Mouse (Mus musculus): ENCODE measurements around the gene Tbc1d9b. TPM values are rescaled to one million over a fixed set of nuclear protein-coding genes. Genes with fewer than 3 reads are reported as not detected.
"Not testable (repeated sequence)": the region's sequence is repeated elsewhere in the genome, so short reads cannot be mapped to it uniquely, and the experiment has no call there.

Tbc1d9b gene
- 10 to 100 TPM; 74.0 to 76.4 TPM for total RNA-seq (2021)
- long read RNA-seq, full-length matches to known transcripts: 28 of 53 reads
- long read RNA-seq, partial matches to known transcripts: 3 of 53 reads
- long read RNA-seq, other reads (novel, unspliced or antisense): 22 of 53 reads

- peak; percentile 88 to 92 for DNase-seq (ENCODE audit: low spot score in 2 of 2)
These were observed at the start of gene Tbc1d9b for GRCm38 (mm10) chr11:50130811-50131766. Gene Tbc1d9b (plus strand): TSS chr11:50131396.

- no peak for DNase-seq (ENCODE audit: low spot score in 2 of 2)
These were observed 45.0 kb upstream of the Tbc1d9b start for GRCm38 (mm10) chr11:50086211-50086610.

- no peak for DNase-seq (ENCODE audit: low spot score in 2 of 2)
These were observed 41.4 kb upstream of the Tbc1d9b start for GRCm38 (mm10) chr11:50089840-50090239.

- no peak for DNase-seq (ENCODE audit: low spot score in 2 of 2)
These were observed 40.1 kb upstream of the Tbc1d9b start for GRCm38 (mm10) chr11:50090982-50091675.

GRCm38 (mm10) chr11:50091681-50092080, 39.5 kb upstream of the Tbc1d9b start:
- no peak for DNase-seq (ENCODE audit: low spot score in 2 of 2)

- no peak for DNase-seq (ENCODE audit: low spot score in 2 of 2)
These were observed 35.5 kb upstream of the Tbc1d9b start for GRCm38 (mm10) chr11:50095661-50096060.

- DNase-seq (ENCODE audit: low spot score in 2 of 2): no peak
These were observed 34.1 kb upstream of the Tbc1d9b start for GRCm38 (mm10) chr11:50097091-50097490.

- no peak for DNase-seq (ENCODE audit: low spot score in 2 of 2)
These were observed 32.2 kb upstream of the Tbc1d9b start for GRCm38 (mm10) chr11:50098961-50099481.

- DNase-seq (ENCODE audit: low spot score in 2 of 2): no peak
These were observed 31.5 kb upstream of the Tbc1d9b start for GRCm38 (mm10) chr11:50099692-50100091.

- DNase-seq (ENCODE audit: low spot score in 2 of 2): no peak
These were observed 30.5 kb upstream of the Tbc1d9b start for GRCm38 (mm10) chr11:50100548-50101307.

GRCm38 (mm10) chr11:50101962-50102361, 29.2 kb upstream of the Tbc1d9b start:
- DNase-seq (ENCODE audit: low spot score in 2 of 2): not testable (repeated sequence)

GRCm38 (mm10) chr11:50104016-50104415, 27.2 kb upstream of the Tbc1d9b start:
- DNase-seq (ENCODE audit: low spot score in 2 of 2): no peak

- DNase-seq (ENCODE audit: low spot score in 2 of 2): no peak
These were observed 26.0 kb upstream of the Tbc1d9b start for GRCm38 (mm10) chr11:50105237-50105636.

GRCm38 (mm10) chr11:50106024-50106423, 25.2 kb upstream of the Tbc1d9b start:
- DNase-seq (ENCODE audit: low spot score in 2 of 2): no peak

- DNase-seq (ENCODE audit: low spot score in 2 of 2): no peak
These were observed 22.4 kb upstream of the Tbc1d9b start for GRCm38 (mm10) chr11:50108823-50109244.

- peak; percentile 68 to 78 for DNase-seq (ENCODE audit: low spot score in 2 of 2)
These were observed 16.9 kb upstream of the Tbc1d9b start for GRCm38 (mm10) chr11:50114329-50114728.

GRCm38 (mm10) chr11:50122631-50123081, 8.5 kb upstream of the Tbc1d9b start:
- DNase-seq (ENCODE audit: low spot score in 2 of 2): peak; percentile 34 to 51

- no peak for DNase-seq (ENCODE audit: low spot score in 2 of 2)
These were observed 3.4 kb upstream of the Tbc1d9b start for GRCm38 (mm10) chr11:50127781-50128180.

- DNase-seq (ENCODE audit: low spot score in 2 of 2): peak; percentile 24 to 32
These were observed 605 bp downstream of the Tbc1d9b start for GRCm38 (mm10) chr11:50131801-50132201.

GRCm38 (mm10) chr11:50132265-50132664, 1.1 kb downstream of the Tbc1d9b start:
- no peak for DNase-seq (ENCODE audit: low spot score in 2 of 2)

All from layer of hippocampus, postnatal 10 days (tissue).